Mouse (Mus musculus): Measurements from ENCODE around the gene Tgfbr3l. TPM values are rescaled to one million over a fixed set of nuclear protein-coding genes. Genes with fewer than 3 reads are reported as not detected.
A peak's percentile ranks its signal among the peaks of the same experiment; 100 is the strongest.

Gene Tgfbr3l
- polyA plus RNA-seq, 1 experiment from 2014 or later = 1.1 TPM

- no peak overlapping the region for H3K9ac ChIP-seq (ENCODE audit: low read depth, low read length)
- peak overlapping the region; percentile 66 for H3K4me2 ChIP-seq (ENCODE audit: low read depth, low read length)
- H3K4me3 ChIP-seq (ENCODE audit: low read depth, low read length) = peak overlapping the region; percentile 48
- WGBS (ENCODE audit: insufficient replicate concordance) = 2% methylated on average over 33 of the region's 33 CpGs
- peak; percentile 74 for ATAC-seq (ENCODE audit: low read depth)
- H3K4me1 ChIP-seq (ENCODE audit: control insufficient read depth, low read depth, low read length) = peaks cover 23% of the 10 kb centered on the region
- no peaks in the 10 kb centered on the region for H3K9me3 ChIP-seq (replicated peaks; ENCODE audit: control insufficient read depth, low read length)
- peak overlapping the region; percentile 66 for H3K27ac ChIP-seq (ENCODE audit: low read length)
- no peaks in the 10 kb centered on the region for H3K36me3 ChIP-seq (ENCODE audit: control insufficient read depth, insufficient read depth)
- H3K27me3 ChIP-seq (ENCODE audit: control insufficient read depth, insufficient read depth, low read depth, low read length) = peaks cover 49% of the 10 kb centered on the region
These were observed 33.7 kb upstream of the Tgfbr3l start for GRCm38 (mm10) chr8:4214006-4214980.

- H3K27ac ChIP-seq (ENCODE audit: low read length) = no peak overlapping the region
- no peak overlapping the region for H3K9ac ChIP-seq (ENCODE audit: low read depth, low read length)
- peaks cover 49% of the 10 kb centered on the region for H3K27me3 ChIP-seq (ENCODE audit: control insufficient read depth, insufficient read depth, low read depth, low read length)
- H3K4me3 ChIP-seq (ENCODE audit: low read depth, low read length) = no peak overlapping the region
- H3K9me3 ChIP-seq (replicated peaks; ENCODE audit: control insufficient read depth, low read length) = no peaks in the 10 kb centered on the region
- H3K36me3 ChIP-seq (ENCODE audit: control insufficient read depth, insufficient read depth) = no peaks in the 10 kb centered on the region
- peaks cover 23% of the 10 kb centered on the region for H3K4me1 ChIP-seq (ENCODE audit: control insufficient read depth, low read depth, low read length)
- peak overlapping the region; percentile 65 for H3K4me2 ChIP-seq (ENCODE audit: low read depth, low read length)
- ATAC-seq (ENCODE audit: low read depth) = no peak
- WGBS (ENCODE audit: insufficient replicate concordance) = 18% methylated on average over 18 of the region's 18 CpGs
These were observed 31.7 kb upstream of the Tgfbr3l start for GRCm38 (mm10) chr8:4216296-4216695.

GRCm38 (mm10) chr8:4216791-4217621, 31.0 kb upstream of the Tgfbr3l start, which contains the start of gene Prr36:
TSS of gene Prr36 (minus strand) at chr8:4217459.
- peak within 1 kb of the TSS; percentile 65 for H3K4me2 ChIP-seq (ENCODE audit: low read depth, low read length)
- peak within 1 kb of the TSS; percentile 45 for H3K4me3 ChIP-seq (ENCODE audit: low read depth, low read length)
- no peaks in the 10 kb centered on the region for H3K9me3 ChIP-seq (replicated peaks; ENCODE audit: control insufficient read depth, low read length)
- no peak within 1 kb of the TSS for H3K9ac ChIP-seq (ENCODE audit: low read depth, low read length)
- no peak within 1 kb of the TSS for H3K27ac ChIP-seq (ENCODE audit: low read length)
- no peaks in the 10 kb centered on the region for H3K36me3 ChIP-seq (ENCODE audit: control insufficient read depth, insufficient read depth)
- peaks cover 49% of the 10 kb centered on the region for H3K27me3 ChIP-seq (ENCODE audit: control insufficient read depth, insufficient read depth, low read depth, low read length)
- no peak for ATAC-seq (ENCODE audit: low read depth)
- 3% methylated on average over 44 of the region's 44 CpGs for WGBS (ENCODE audit: insufficient replicate concordance)
- H3K4me1 ChIP-seq (ENCODE audit: control insufficient read depth, low read depth, low read length) = peaks cover 23% of the 10 kb centered on the region

DNA sequence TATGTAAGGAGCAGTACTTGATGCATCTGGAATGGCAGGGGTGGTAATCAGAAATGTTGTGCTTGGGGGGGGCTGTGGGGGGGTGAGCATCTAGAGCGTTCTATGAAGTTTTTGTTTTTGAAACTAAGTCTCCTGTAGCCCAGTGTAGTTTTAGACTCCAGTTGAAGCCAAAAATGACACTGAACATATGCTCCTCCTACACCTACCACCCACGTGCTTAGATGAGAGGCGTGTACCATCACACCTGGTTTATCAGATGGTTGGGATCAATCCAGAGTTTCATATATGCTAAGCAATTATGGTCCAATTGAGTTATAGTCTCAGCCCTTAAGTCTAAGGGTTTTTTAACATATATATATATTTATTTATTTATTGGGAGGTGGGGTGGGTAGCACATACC, 28.4 kb upstream of the Tgfbr3l start:
- H3K4me3 ChIP-seq (ENCODE audit: low read depth, low read length) = no peak overlapping the region
- no peak overlapping the region for H3K27ac ChIP-seq (ENCODE audit: low read length)
- H3K4me2 ChIP-seq (ENCODE audit: low read depth, low read length) = no peak overlapping the region
- H3K9me3 ChIP-seq (replicated peaks; ENCODE audit: control insufficient read depth, low read length) = no peaks in the 10 kb centered on the region
- no peak overlapping the region for H3K9ac ChIP-seq (ENCODE audit: low read depth, low read length)
- peaks cover 47% of the 10 kb centered on the region for H3K27me3 ChIP-seq (ENCODE audit: control insufficient read depth, insufficient read depth, low read depth, low read length)
- peaks cover 6% of the 10 kb centered on the region for H3K4me1 ChIP-seq (ENCODE audit: control insufficient read depth, low read depth, low read length)
- WGBS (ENCODE audit: insufficient replicate concordance) = 68% methylated on average over 3 of the region's 3 CpGs
- no peaks in the 10 kb centered on the region for H3K36me3 ChIP-seq (ENCODE audit: control insufficient read depth, insufficient read depth)
- ATAC-seq (ENCODE audit: low read depth) = no peak

GRCm38 (mm10) chr8:4222059-4222458, 26.0 kb upstream of the Tgfbr3l start:
- H3K4me1 ChIP-seq (ENCODE audit: control insufficient read depth, low read depth, low read length) = peaks cover 8% of the 10 kb centered on the region
- ATAC-seq (ENCODE audit: low read depth) = no peak
- no peak overlapping the region for H3K9ac ChIP-seq (ENCODE audit: low read depth, low read length)
- no peaks in the 10 kb centered on the region for H3K36me3 ChIP-seq (ENCODE audit: control insufficient read depth, insufficient read depth)
- no peak overlapping the region for H3K4me2 ChIP-seq (ENCODE audit: low read depth, low read length)
- H3K27ac ChIP-seq (ENCODE audit: low read length) = no peak overlapping the region
- H3K4me3 ChIP-seq (ENCODE audit: low read depth, low read length) = no peak overlapping the region
- H3K9me3 ChIP-seq (replicated peaks; ENCODE audit: control insufficient read depth, low read length) = no peaks in the 10 kb centered on the region
- H3K27me3 ChIP-seq (ENCODE audit: control insufficient read depth, insufficient read depth, low read depth, low read length) = peaks cover 34% of the 10 kb centered on the region

GRCm38 (mm10) chr8:4226323-4226722, 21.7 kb upstream of the Tgfbr3l start:
- peak overlapping the region; percentile 39; the same call in 1 of the 2 replicates for H3K4me3 ChIP-seq (ENCODE audit: low read depth, low read length)
- H3K4me2 ChIP-seq (ENCODE audit: low read depth, low read length) = peak overlapping the region; percentile 51
- no peak for ATAC-seq (ENCODE audit: low read depth)
- WGBS (ENCODE audit: insufficient replicate concordance) = 23% methylated on average over 4 of the region's 4 CpGs
- H3K9me3 ChIP-seq (replicated peaks; ENCODE audit: control insufficient read depth, low read length) = no peaks in the 10 kb centered on the region
- no peak overlapping the region for H3K27ac ChIP-seq (ENCODE audit: low read length)
- H3K36me3 ChIP-seq (ENCODE audit: control insufficient read depth, insufficient read depth) = no peaks in the 10 kb centered on the region
- H3K9ac ChIP-seq (ENCODE audit: low read depth, low read length) = no peak overlapping the region; the same call in 1 of the 2 replicates
- H3K27me3 ChIP-seq (ENCODE audit: control insufficient read depth, insufficient read depth, low read depth, low read length) = peaks cover 32% of the 10 kb centered on the region
- H3K4me1 ChIP-seq (ENCODE audit: control insufficient read depth, low read depth, low read length) = peaks cover 6% of the 10 kb centered on the region

DNA sequence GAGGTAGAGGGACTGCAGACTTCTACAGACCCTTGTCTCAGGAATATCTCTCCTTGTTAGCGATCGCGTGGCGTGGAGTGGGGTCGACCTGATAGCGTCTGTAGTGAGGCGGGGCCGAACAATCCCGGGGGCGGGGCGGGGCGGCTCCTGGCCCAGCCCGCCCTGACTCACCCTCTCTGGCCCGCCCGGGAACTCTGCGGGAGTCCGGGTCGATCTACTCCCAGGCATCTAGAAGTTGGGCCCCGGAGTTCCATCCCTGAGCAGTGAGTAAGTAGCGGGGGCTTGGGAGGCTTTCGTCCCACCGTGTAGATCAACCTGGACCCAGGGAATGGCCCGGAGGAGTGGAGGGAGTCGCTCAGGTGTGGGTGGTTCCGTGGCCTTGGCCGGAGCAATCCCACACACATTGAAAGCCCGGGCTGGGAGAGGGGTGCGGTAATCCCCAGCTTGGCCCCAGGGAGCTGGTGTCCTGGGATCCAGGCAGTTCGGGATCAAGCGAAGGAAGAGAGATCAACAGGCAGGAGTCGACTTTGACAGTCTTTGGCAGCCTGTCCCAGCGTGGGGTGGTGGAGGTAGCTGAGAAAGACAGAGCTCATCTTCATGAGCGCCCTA, 21.2 kb upstream of the Tgfbr3l start, which contains the start of gene Lrrc8e:
TSS of gene Lrrc8e (plus strand) at position 89 of the 609 bp plus-strand sequence.
- H3K9ac ChIP-seq (ENCODE audit: low read depth, low read length) = peak within 1 kb of the TSS; percentile 23; the same call in 1 of the 2 replicates
- peaks cover 32% of the 10 kb centered on the region for H3K27me3 ChIP-seq (ENCODE audit: control insufficient read depth, insufficient read depth, low read depth, low read length)
- no peaks in the 10 kb centered on the region for H3K36me3 ChIP-seq (ENCODE audit: control insufficient read depth, insufficient read depth)
- H3K4me3 ChIP-seq (ENCODE audit: low read depth, low read length) = peak within 1 kb of the TSS; percentile 39
- 6% methylated on average over 33 of the region's 33 CpGs for WGBS (ENCODE audit: insufficient replicate concordance)
- no peak within 1 kb of the TSS for H3K27ac ChIP-seq (ENCODE audit: low read length)
- peaks cover 6% of the 10 kb centered on the region for H3K4me1 ChIP-seq (ENCODE audit: control insufficient read depth, low read depth, low read length)
- peak; percentile 51 for ATAC-seq (ENCODE audit: low read depth)
- H3K4me2 ChIP-seq (ENCODE audit: low read depth, low read length) = peak within 1 kb of the TSS; percentile 51
- no peaks in the 10 kb centered on the region for H3K9me3 ChIP-seq (replicated peaks; ENCODE audit: control insufficient read depth, low read length)

DNA sequence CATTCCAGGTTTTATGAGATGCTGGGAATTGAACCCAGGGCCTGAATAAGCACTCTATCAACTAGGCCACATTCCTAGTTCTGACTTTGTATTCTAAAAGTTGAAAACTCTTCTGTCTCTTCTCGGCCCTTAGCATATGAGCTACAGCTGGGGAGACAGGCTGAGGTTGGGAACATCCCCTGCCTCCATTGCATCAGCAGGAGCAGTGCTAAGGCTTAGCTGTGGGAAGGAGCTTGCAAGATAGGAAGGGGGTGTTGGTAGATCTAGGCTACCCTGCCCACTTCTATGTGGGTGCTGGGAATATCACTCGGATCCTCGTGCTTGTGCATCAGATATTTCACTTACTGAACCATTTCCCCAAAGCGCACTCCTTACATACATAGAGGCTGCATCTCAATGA, 20.1 kb upstream of the Tgfbr3l start:
- WGBS (ENCODE audit: insufficient replicate concordance) = 64% methylated on average over 4 of the region's 4 CpGs

More for the DNA sequence above, 20.1 kb upstream of the Tgfbr3l start:
- Histone ChIP-seq H3K4me3 (ENCODE audit: low read depth, low read length) (no peak overlapping the region), H3K4me1 (ENCODE audit: control insufficient read depth, low read depth, low read length) (peaks cover 6% of the 10 kb centered on the region), H3K9me3 (replicated peaks; ENCODE audit: control insufficient read depth, low read length) (no peaks in the 10 kb centered on the region), H3K27ac (ENCODE audit: low read length) (no peak overlapping the region), H3K27me3 (ENCODE audit: control insufficient read depth, insufficient read depth, low read depth, low read length) (peaks cover 32% of the 10 kb centered on the region), H3K4me2 (ENCODE audit: low read depth, low read length) (no peak overlapping the region), H3K9ac (ENCODE audit: low read depth, low read length) (no peak overlapping the region), H3K36me3 (ENCODE audit: control insufficient read depth, insufficient read depth) (no peaks in the 10 kb centered on the region)
- no peak for ATAC-seq (ENCODE audit: low read depth)

All from liver, embryonic 16.5 days (tissue).